Mouse (Mus musculus): ENCODE measurements around the gene Coq5.

DNA sequence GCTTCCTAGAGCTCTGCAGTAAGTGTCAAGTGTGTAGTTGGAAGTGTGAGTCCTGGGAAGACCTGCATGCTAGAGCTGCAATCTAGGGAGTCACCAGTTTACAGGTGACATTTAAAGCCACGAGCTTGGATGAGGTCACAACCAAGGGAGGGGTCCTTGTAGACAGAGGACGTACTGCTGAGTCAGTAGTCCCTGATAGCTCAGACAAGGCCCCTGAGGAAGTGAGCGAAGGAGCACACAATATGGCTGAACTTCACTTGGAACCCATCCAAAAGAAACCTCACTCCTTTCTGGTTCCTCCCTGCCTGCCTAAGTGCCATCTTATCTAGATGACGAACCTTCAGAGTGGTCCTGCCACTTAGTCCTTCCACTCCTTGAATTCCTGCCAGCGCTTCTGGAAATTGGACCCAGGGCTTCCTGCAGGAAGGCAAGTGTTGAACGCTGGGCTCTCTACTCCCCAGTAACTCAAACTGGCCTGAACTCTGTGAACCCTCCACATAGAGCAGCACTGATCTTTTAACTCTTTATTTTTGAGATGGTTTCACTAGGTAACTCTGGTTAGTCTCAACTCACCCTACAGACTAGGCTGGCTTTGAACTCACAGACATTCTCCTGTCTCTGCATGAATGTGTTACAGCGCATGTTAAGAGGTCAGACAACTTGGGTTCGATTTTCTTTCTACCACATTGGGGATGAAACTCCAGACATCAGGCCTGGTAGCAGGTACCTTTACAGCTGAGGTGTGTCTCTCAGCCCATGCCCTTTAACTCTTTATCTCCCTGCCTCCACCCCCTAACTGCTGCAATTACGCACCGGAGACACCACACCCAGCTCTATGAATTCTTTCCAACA, 33.6 kb downstream of the Coq5 start:
- no peak for TF ChIP-seq CTCF (IDR thresholded peaks at IDR 0.05)
- no peak for TF ChIP-seq EP300 (IDR thresholded peaks at IDR 0.05)

Measured in lung, postnatal 0 days (tissue).